Comparison of ENCODE assay signal across 25 mouse cellular contexts in genomic region chr2:110909506-110909905, GRCm38 (mm10). TPM values are rescaled to one million over a fixed set of nuclear protein-coding genes. Genes with fewer than 3 reads are reported as not detected.
DNase-seq lines count a peak whose midpoint lies in the region; ATAC-seq and TF ChIP-seq lines count a peak whose summit lies in the region.
"Had no signal": no experiment of that assay in that cellular context is flagged by ENCODE, and none has a peak within 500 bp of the region (broad histone marks: within the 10 kb centered on the region; RNA-seq: fewer than 3 reads in every experiment).

No protein-coding gene starts in this region.

- H3K36me3 ChIP-seq in heart, embryonic 14.5 days (ENCODE audit: control insufficient read depth, insufficient read depth, low read length): no peaks in the 10 kb centered on the region
- H3K36me3 ChIP-seq in heart, embryonic 12.5 days: no peaks in the 10 kb centered on the region
- H3K36me3 ChIP-seq in lung, embryonic 14.5 days (ENCODE audit: insufficient read depth): no peaks in the 10 kb centered on the region
- H3K36me3 ChIP-seq: embryonic facial prominence, embryonic 12.5 days; forebrain, embryonic 12.5 days; heart, embryonic 10.5 days; limb, embryonic 12.5 days; neural tube, embryonic 15.5 days had no signal

- H3K4me3 ChIP-seq in heart, embryonic 14.5 days (ENCODE audit: control insufficient read depth in 1 of 2, insufficient read depth in 1 of 2, low read depth in 1 of 2, low read length in 2 of 2): no peak overlapping the region
- H3K4me3 ChIP-seq in heart, embryonic 12.5 days: no peak overlapping the region
- no peak overlapping the region for H3K4me3 ChIP-seq in lung, embryonic 14.5 days (ENCODE audit: low read depth, low read length)
- H3K4me3 ChIP-seq: embryonic facial prominence, embryonic 12.5 days; erythroblast, embryonic 14.5 days; forebrain, embryonic 12.5 days; gastrocnemius, adult 2 months; heart, embryonic 10.5 days; limb, embryonic 12.5 days; neural tube, embryonic 15.5 days had no signal

- no peaks in the 10 kb centered on the region for H3K27me3 ChIP-seq in heart, embryonic 14.5 days (ENCODE audit: control insufficient read depth, insufficient read depth, low read length)
- H3K27me3 ChIP-seq in heart, embryonic 12.5 days (replicated peaks): no peaks in the 10 kb centered on the region
- no peaks in the 10 kb centered on the region for H3K27me3 ChIP-seq in lung, embryonic 14.5 days (ENCODE audit: insufficient read depth, low read length)
- H3K27me3 ChIP-seq: embryonic facial prominence, embryonic 12.5 days; forebrain, embryonic 12.5 days; limb, embryonic 12.5 days; neural tube, embryonic 15.5 days; Patski had no signal

- no peak for DNase-seq in cerebellum, postnatal 4 days (ENCODE audit: low spot score in 2 of 2)
- peak; percentile 52 for DNase-seq in lung, embryonic 14.5 days
- DNase-seq in lung, postnatal 10 days: no peak
- DNase-seq in NIH3T3 (ENCODE audit: low read depth): peak; percentile 2
- DNase-seq: adrenal gland, postnatal 36 days; gastrocnemius, adult 2 months; heart, postnatal 4 days; kidney, postnatal 25 days; layer of hippocampus, postnatal 36 days; liver, postnatal 0 days; thymus, adult 18-20 months; thymus, postnatal 36 days had no signal

- no peak overlapping the region for H3K9ac ChIP-seq in heart, embryonic 14.5 days (ENCODE audit: low read length)
- H3K9ac ChIP-seq in heart, embryonic 12.5 days: no peak overlapping the region
- no peak overlapping the region for H3K9ac ChIP-seq in lung, embryonic 14.5 days
- H3K9ac ChIP-seq: embryonic facial prominence, embryonic 12.5 days; forebrain, embryonic 12.5 days; limb, embryonic 12.5 days; liver, postnatal 0 days; neural tube, embryonic 15.5 days had no signal

- peak overlapping the region; percentile 18; the same call in 1 of the 2 replicates for H3K4me2 ChIP-seq in heart, embryonic 14.5 days (ENCODE audit: low read length)
- H3K4me2 ChIP-seq in heart, embryonic 12.5 days: no peak overlapping the region
- no peak overlapping the region for H3K4me2 ChIP-seq in lung, embryonic 14.5 days
- H3K4me2 ChIP-seq: embryonic facial prominence, embryonic 12.5 days; forebrain, embryonic 12.5 days; limb, embryonic 12.5 days; liver, embryonic 11.5 days; neural tube, embryonic 15.5 days had no signal

- ATAC-seq in cerebellum, adult (ENCODE audit: insufficient number of reproducible peaks, low FRiP score, low TSS enrichment): 0 out of 2 replicates have a peak, but pooled peaks have one; percentile 36
- no peak for ATAC-seq in heart, embryonic 14.5 days (ENCODE audit: insufficient number of reproducible peaks, insufficient read depth, low FRiP score, low read depth)
- no peak for ATAC-seq in heart, embryonic 12.5 days (ENCODE audit: insufficient number of reproducible peaks, low FRiP score)
- ATAC-seq in lung, embryonic 14.5 days (ENCODE audit: insufficient read depth): no peak
- ATAC-seq: intestine, postnatal 0 days; liver, postnatal 0 days; Patski had no signal

- peak overlapping the region in 1 of 2 experiments; percentile 41; a peak in 1 of 4 replicates for H3K27ac ChIP-seq in heart, embryonic 14.5 days (replicated peaks in 1 of 2; ENCODE audit: control insufficient read depth in 1 of 2, insufficient read depth in 1 of 2, low read depth in 2 of 2, low read length in 2 of 2)
- no peak overlapping the region for H3K27ac ChIP-seq in heart, embryonic 12.5 days (ENCODE audit: poor library complexity, severe bottlenecking)
- no peak overlapping the region for H3K27ac ChIP-seq in lung, embryonic 14.5 days (ENCODE audit: low read depth)
- H3K27ac ChIP-seq: embryonic facial prominence, embryonic 12.5 days; forebrain, embryonic 12.5 days; gastrocnemius, adult 2 months; heart, embryonic 10.5 days; limb, embryonic 12.5 days; neural tube, embryonic 15.5 days had no signal

- peaks cover 0 to 4% of the 10 kb centered on the region in 2 experiments; a peak in 1 of 4 replicates for H3K4me1 ChIP-seq in heart, embryonic 14.5 days (ENCODE audit: control insufficient read depth in 2 of 2, insufficient read depth in 2 of 2, low read length in 2 of 2)
- H3K4me1 ChIP-seq in heart, embryonic 12.5 days (replicated peaks): no peaks in the 10 kb centered on the region
- no peaks in the 10 kb centered on the region for H3K4me1 ChIP-seq in lung, embryonic 14.5 days (ENCODE audit: insufficient read depth)
- H3K4me1 ChIP-seq: embryonic facial prominence, embryonic 12.5 days; forebrain, embryonic 12.5 days; heart, embryonic 10.5 days; limb, embryonic 12.5 days; neural tube, embryonic 15.5 days had no signal

- WGBS in heart, embryonic 14.5 days: 42% methylated on average over 2 of the region's 2 CpGs
- 46% methylated on average over 2 of the region's 2 CpGs for WGBS in heart, embryonic 12.5 days
- 38% methylated on average over 2 of the region's 2 CpGs for WGBS in lung, embryonic 14.5 days

- TF ChIP-seq CTCF in lung, embryonic 14.5 days (IDR thresholded peaks at IDR 0.05; ENCODE audit: low read depth): no peak

- no peaks in the 10 kb centered on the region for H3K9me3 ChIP-seq in heart, embryonic 14.5 days (ENCODE audit: control insufficient read depth, low read length)
- no peaks in the 10 kb centered on the region for H3K9me3 ChIP-seq in heart, embryonic 12.5 days (replicated peaks)
- no peaks in the 10 kb centered on the region for H3K9me3 ChIP-seq in lung, embryonic 14.5 days (ENCODE audit: low read depth, low read length)
- H3K9me3 ChIP-seq: embryonic facial prominence, embryonic 12.5 days; forebrain, embryonic 12.5 days; heart, embryonic 10.5 days; limb, embryonic 12.5 days; neural tube, embryonic 15.5 days had no signal

RNA-seq across cellular contexts. Expression of gene Ano3, which starts 41.2 kb away (rescaled TPM):
- polyA plus RNA-seq in heart, embryonic 14.5 days (2014; fragmentation: Nextera tagmentation; extraction: Ambion mirVana): 0.34 and 0.38 TPM in 2 replicates
- 0.36 and 0.63 TPM in 2 replicates for polyA plus RNA-seq in heart, embryonic 12.5 days (2016; fragmentation: Nextera tagmentation; extraction: Ambion mirVana)
- 0.08 and 0.12 TPM in 2 replicates for polyA plus RNA-seq in lung, embryonic 14.5 days (2014; fragmentation: Nextera tagmentation; extraction: Ambion mirVana)
- polyA plus RNA-seq: erythroblast, embryonic 14.5 days; liver, embryonic 11.5 days; liver, postnatal 0 days; Patski; small intestine, adult 2 months had no signal

Comparison
In these comparisons a context has a peak if more than half of its experiments do, and no peak if none do; other contexts are left out.
1. DNase-seq: peak in lung, embryonic 14.5 days (single experiment) and NIH3T3 (single experiment); none in cerebellum, postnatal 4 days (0 of 2) and lung, postnatal 10 days (single experiment).